Mouse (Mus musculus) testis, postnatal 10 days (tissue): ENCODE results near the gene Arpc2.

ENCODE experiments used
- DNase-seq: peaks from one replicate; pipeline ENCODE4 v3.0.0; 2021; ENCODE audit warnings: low spot score

Gene Arpc2

DNA sequence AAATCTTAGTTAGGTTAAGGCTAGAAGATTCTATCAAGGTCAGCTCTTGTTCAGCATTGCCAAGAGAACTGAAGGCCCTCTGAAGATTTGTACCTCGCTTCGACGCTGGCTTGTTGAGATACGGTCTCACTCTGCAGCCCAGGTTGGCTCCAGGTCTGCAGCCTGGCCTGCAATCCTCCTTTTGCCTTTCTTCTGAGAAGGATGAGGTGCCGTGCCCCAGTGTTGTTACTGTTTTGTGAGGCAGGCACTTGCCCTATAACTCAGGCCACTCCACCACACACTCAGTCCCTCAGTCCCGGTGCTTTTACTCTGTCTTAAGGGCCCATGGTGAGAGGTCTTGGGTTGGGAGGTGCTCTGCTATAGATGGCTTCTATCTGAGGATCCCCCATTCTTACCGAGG, 66.3 kb downstream of the Arpc2 start:
- no peak for DNase-seq

GRCm38 (mm10) chr1:74302835-74303234, 67.0 kb downstream of the Arpc2 start:
- no peak for DNase-seq

- DNase-seq, result peak; percentile 86
Measured at GRCm38 (mm10) chr1:74303509-74304338, 67.8 kb downstream of the Arpc2 start.

DNA sequence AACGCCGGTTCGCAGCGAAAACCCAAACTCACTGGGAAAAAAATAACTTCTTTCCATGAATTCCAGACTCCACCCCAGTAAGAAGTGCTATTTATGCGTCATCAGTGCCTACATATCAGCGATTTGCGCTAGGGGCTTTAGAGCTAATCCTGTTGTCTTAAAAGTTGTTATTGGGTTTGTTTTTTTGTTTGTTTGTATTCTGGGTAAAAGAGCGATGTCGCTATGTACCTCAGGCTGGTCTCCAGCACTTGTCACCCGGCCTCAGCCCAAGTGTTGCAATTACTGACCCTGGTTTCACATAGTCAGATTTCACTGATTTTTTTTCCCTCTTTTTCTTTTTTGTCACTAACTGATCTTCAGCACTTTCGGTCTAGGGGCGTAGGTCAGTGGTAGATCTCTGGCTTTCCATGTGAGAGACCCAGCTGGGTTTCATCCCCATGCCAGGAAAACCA, 68.5 kb downstream of the Arpc2 start:
- no peak for DNase-seq

GRCm38 (mm10) chr1:74304946-74305345, 69.1 kb downstream of the Arpc2 start:
- no peak for DNase-seq

DNA sequence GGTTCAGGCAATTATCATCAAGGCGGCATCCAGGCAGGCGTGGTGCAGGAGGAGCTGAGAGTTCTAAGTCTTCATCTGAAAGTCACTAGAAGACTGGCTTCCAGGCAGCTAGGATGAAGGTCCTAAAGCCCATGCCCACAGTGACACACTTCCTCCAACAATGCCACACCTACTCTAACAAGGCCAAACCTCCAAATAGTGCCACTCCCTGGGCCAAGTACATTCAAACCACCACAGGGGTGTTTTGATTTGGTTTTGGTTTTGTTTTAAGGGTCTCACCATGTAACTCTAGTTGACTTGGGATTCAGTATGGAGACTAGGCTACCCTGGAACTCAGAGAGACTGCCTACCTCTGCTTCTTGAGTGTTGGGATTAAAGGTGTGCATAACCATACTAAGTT, 69.6 kb downstream of the Arpc2 start, which contains the start of gene Tmbim1:
Tmbim1 (minus strand) TSS at position 101 of the 400 bp plus-strand sequence.
- no peak for DNase-seq

- no peak for DNase-seq
Measured at GRCm38 (mm10) chr1:74307146-74307545, 71.3 kb downstream of the Arpc2 start.

DNA sequence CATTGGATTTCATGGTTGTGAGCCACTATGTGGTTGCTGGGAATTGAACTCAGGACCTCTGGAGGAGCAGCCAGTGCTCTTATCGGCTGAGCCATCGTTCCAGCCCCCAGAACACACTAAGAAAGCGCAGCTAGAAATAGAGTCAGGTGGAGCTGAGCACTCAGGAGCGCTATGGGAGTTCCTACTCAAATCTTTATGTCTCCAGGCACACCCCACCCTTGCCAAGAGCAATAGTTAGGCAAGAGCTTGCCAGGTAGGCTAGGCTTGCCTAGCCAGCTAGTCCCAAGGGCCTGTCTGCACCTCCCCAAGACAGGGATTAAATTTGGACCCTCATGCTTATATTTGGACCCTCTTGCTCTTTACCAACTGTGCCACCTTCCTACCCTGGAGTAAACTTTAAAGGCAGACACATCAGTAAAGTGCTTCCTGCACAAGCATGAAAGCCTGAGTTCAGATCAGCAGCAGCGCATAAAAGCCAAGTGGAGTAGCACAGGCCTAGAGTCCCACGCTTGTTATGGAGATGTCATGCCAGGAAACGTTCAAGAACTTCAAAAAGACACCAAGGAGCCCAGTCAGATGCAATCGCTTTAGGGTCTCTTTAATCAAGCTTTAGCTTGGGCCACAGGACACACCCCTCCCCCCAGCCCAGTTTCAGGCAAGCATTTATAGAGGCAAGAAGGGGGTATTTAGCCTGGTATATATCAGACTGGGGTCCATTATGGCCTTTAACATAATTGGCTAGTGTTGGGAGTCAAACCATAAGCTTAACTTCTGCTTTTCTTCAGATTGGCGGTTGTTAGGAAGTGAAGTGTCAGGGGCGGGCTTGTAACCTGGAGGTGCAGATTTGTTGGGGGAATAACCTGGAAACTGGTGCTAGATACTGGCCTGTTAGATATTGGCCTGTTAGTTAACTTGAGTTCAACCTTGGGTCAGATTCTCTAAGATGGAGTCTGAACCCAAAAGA, 72.4 kb downstream of the Arpc2 start:
- DNase-seq, result no peak

DNA sequence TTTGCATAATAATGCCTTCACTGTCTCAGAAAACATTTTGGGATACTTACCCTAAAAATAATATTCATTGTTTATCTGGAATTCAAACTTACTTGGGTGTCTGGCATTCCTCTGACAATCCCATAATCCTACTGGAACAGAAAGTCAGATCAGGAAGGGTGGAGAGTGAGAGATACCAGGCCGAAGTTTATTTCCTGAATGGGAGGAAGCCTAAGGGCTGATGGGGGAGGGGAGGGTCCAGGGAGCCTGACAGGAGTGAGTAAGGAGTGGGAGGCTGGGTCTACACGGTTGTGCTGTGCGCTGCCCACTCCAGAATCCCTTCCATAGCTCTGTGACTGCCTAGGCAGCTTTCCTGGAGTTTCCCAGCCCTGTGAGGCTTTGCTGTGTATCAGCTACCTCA, 73.9 kb downstream of the Arpc2 start:
- no peak for DNase-seq

GRCm38 (mm10) chr1:74313049-74313692, 77.3 kb downstream of the Arpc2 start:
- DNase-seq, result no peak

GRCm38 (mm10) chr1:74314796-74315195, 78.9 kb downstream of the Arpc2 start:
- DNase-seq, result no peak

GRCm38 (mm10) chr1:74316114-74316827, 80.4 kb downstream of the Arpc2 start:
- DNase-seq, result no peak
